Mouse (Mus musculus) heart, adult 2 months (tissue): ENCODE measurements at regions not wholly inside any gene's neighbourhood (a gene's known extent, or its start where the extent isn't known, plus 50 kb on each side); places are given as distances from the start of the nearest gene placed in this dataset.

Experiments used
- CTCF ChIP-seq: fragments of 200-600 bp; IDR thresholded peaks from 2 replicates; pipeline ENCODE4 v1.8.1; 2022; ENCODE audit warnings: antibody characterized with exemption, mild to moderate bottlenecking, moderate library complexity
- POLR2A ChIP-seq: fragments of 200-500 bp; IDR thresholded peaks from 2 replicates; pipeline ENCODE4 v1.6.1; 2011; ENCODE audit warnings: mild to moderate bottlenecking, low read depth, low read length, control low read depth; ENCODE audit not compliant: insufficient read depth

GRCm38 (mm10) chr1:105095091-105095490 is 261.4 kb downstream of the Rnf152 start:
- no peak for TF ChIP-seq CTCF
- no peak for TF ChIP-seq POLR2A
